Mouse (Mus musculus) CD4-positive helper T cell, adult 2 months (primary cell): ENCODE results near the gene Fam129b.

Experiments used
- DNase-seq: peaks from one replicate; pipeline ENCODE4 v3.0.0-alpha.2; 2012; ENCODE audit warnings: low read depth, missing footprints, low spot score

The Fam129b gene

GRCm38 (mm10) chr2:32923551-32924250 is 47.8 kb downstream of the Fam129b start:
- DNase-seq: no peak

DNA sequence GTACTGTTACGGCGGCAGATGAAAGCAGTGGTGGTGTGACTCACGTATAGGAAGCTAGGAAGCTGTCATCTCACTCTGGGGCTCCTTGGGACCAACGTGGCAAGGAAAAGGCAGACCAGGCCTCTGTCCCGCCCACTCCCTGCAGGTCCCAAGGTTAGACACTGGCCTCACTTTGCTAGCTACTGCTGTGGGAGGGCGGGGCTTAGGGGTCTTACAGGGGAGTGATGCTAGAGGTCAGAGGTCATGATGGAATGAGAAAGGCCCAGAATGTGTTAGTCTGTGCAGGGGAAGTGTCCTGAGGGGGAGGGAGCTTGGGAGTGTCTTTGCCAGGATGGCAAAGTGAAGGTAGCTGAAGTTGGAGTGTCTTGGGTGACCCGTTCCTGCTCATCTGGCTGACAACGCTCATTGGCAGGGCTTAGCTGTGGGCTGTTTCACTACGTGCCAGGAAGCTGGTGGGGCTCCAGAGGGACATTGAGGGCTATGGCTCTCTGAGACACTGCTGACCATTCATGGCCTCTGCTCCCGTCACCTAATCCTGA is 48.5 kb downstream of the Fam129b start:
- no peak for DNase-seq

- no peak for DNase-seq
Measured at GRCm38 (mm10) chr2:32926330-32927075, 50.6 kb downstream of the Fam129b start.

DNA sequence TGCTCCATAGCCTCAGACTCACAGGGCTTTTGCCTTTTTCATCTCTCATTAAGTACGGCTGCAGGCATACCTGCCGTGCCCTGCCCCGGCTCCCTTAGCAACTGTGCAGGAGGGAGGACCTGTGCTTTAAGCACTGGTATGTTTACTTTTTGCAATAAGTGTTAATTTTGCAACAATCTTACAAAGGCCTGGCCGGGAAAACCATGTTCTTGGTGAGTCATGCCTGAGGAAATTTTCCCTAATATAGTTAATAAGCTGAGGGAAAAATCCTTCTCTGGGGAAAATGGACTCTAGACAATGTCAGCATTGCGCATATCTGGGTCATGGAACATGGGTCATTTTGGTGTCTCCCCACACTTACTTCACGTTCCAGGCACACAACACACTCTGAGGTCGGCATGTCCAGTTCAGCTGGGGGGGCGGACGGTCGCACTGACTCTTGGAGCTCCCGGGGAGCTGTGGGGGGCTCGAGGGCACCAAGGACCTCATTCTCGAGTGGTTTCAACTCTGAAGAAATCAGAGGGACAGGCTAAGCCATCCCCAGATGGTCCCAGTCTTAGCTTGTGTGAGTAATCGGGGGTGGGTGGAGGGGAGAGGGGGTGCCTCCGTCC is 51.8 kb downstream of the Fam129b start:
- no peak for DNase-seq

GRCm38 (mm10) chr2:32928235-32928946 is 52.5 kb downstream of the Fam129b start:
- DNase-seq: peak; percentile 53

GRCm38 (mm10) chr2:32928947-32929829 is 53.3 kb downstream of the Fam129b start:
- DNase-seq: no peak

DNA sequence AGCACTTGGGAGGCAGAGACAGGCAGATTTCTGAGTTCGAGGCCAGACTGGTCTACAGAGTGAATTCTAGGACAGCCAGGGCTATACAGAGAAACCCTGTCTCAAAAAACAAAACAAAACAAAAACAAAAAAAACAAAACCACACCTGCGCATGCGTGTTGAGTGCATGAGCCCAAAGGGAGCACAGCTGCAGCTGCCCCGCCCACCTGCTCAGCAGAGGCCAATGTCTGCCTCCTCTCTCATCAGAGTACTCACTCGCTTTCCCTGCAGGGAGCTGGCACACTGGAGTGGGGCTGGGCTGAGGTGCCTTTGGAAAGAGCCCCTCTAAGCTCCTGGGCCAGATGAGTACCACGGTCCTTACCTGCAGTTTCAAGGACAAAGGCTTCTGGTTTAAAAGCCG is 55.8 kb downstream of the Fam129b start:
- peak; percentile 58 for DNase-seq

DNA sequence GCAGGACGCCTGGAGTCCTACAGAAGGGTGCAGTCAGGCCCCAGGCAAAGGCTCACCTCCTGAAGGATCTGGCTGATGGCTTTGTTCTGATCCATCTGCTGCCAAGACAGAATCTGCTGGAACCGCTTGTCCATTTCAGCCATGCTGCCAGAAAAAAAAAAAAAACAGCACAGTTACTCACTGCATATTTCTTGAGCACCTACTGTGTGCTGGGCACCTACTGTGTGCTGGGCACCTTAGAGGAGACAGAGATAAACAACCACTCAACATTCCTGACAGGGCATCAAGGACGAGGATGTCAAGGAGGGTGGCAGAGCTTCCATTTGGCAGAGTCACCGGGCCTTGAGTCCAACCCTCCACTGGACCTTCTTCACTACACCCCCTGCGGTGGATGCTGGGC is 62.8 kb downstream of the Fam129b start:
- no peak for DNase-seq

GRCm38 (mm10) chr2:32939418-32939817 is 63.5 kb downstream of the Fam129b start:
- DNase-seq: peak; percentile 61

- DNase-seq: no peak
Measured at GRCm38 (mm10) chr2:32940483-32940882, 64.6 kb downstream of the Fam129b start.

GRCm38 (mm10) chr2:32947454-32947853 is 71.5 kb downstream of the Fam129b start:
- no peak for DNase-seq

DNA sequence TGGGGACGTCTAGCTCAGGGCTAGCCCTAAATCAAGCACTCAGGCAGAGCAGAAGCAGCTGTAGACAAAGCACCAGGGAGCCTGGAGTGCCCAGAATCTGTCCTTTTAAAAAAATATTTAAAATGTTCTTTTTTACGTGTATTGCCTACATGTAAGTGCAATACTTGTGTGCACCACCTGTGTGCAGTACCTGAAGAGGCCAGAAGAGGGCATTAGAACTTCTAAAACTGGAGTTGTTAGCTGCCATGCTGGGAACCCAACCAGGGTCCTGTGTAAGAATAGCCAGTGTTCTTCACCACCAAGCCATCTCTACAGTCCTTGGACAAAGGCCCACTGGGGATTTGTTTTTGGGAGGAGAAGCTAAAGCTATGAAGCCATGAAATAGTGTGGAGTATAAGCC is 78.7 kb downstream of the Fam129b start:
- no peak for DNase-seq

- no peak for DNase-seq
Measured at GRCm38 (mm10) chr2:32957344-32957743, 81.4 kb downstream of the Fam129b start.

- DNase-seq: no peak
Measured at GRCm38 (mm10) chr2:32960273-32960672, 84.4 kb downstream of the Fam129b start.

GRCm38 (mm10) chr2:32961192-32961995 is 85.5 kb downstream of the Fam129b start, which contains the start of the genes Rpl12 and Lrsam1:
Gene Rpl12 (plus strand): TSS chr2:32961559.
Gene Lrsam1 (minus strand): TSS chr2:32961614.
- DNase-seq: peak; percentile 96

- no peak for DNase-seq
Measured at GRCm38 (mm10) chr2:32962062-32962874, 86.4 kb downstream of the Fam129b start.

GRCm38 (mm10) chr2:32962875-32963220 is 86.9 kb downstream of the Fam129b start:
- DNase-seq: peak; percentile 71

DNA sequence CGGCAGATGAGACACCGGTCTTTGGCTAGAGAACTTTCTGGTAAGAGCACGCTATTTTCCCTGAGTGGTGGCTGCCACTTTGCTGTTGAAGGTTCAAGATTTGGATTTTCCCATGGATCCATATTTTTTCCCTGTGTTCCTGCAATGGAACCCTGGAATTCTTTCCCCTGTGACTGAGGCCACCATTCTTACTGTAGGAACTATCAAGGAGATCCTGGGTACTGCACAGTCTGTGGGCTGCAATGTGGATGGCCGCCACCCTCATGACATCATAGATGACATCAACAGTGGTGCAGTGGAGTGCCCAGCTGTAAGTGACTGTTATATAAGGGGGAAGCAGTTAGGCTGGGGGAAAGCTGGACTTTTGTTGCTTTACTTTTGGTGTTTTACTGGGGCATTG is 87.6 kb downstream of the Fam129b start:
- DNase-seq: no peak

DNA sequence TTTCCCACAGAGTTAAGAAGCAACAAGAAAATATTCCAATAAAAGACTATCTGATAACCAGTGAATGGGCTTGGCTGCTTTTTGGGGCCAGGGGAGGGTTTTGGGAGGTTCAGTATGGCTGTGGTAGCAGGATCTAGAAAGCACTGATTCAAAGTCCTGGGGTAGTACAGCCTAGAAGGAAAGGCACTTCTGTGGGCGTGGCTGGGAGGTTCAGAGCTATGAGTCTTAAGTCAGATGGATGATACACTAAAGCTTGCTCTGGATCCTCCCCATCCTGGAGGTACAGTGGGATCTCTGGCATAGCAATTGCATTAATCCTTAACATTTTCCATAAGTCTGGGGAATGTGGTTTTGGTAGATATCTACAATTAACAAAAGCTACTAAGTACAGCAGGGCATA is 88.1 kb downstream of the Fam129b start:
- no peak for DNase-seq
